23 mouse cellular contexts compared by ENCODE assay signal in the genomic region with DNA sequence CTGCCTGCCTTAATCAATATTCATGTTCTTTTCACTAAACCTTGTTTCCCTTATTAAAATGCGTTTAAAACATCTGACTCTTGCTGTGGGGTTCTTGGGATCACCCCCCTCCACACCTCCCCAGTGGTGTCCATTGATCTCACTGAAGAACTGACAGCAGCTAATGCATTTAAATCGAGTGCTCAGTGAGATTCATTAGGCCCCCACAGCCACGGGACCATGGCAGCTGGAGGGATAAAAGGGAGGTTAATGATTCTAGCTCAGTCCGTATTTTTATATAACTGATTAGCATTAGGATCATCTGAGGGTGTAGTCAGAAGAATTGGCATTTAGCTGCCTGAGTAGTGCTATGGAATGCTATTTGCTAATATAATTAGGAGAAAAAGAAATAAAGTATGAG. TPM values are rescaled to one million over a fixed set of nuclear protein-coding genes. Genes with fewer than 3 reads are reported as not detected.
DNase-seq lines count a peak whose midpoint lies in the region; ATAC-seq and TF ChIP-seq lines count a peak whose summit lies in the region.
"Had no signal": no experiment of that assay in that cellular context is flagged by ENCODE, and none has a peak within 500 bp of the region (broad histone marks: within the 10 kb centered on the region; RNA-seq: fewer than 3 reads in every experiment).

No protein-coding gene starts in this region.

- WGBS in midbrain, embryonic 13.5 days, result 7% methylated on average over 4 of the region's 4 CpGs
- 14% methylated on average over 4 of the region's 4 CpGs for WGBS in neural tube, embryonic 15.5 days

- intact Hi-C loops in left cerebral cortex, postnatal 10 days (cut with DNase I), result no loop called here

- peak; percentile 86 for ATAC-seq in midbrain, embryonic 13.5 days
- no peak for ATAC-seq in neural tube, embryonic 15.5 days (ENCODE audit: low FRiP score)
- ATAC-seq: activated CD4-positive, CD25-positive, alpha-beta regulatory T cell, adult 4 months; intestine, postnatal 0 days; Patski had no signal

- peak; percentile 17 for DNase-seq in embryo, embryonic 11 days
- DNase-seq in embryo, embryonic 10.5 days (ENCODE audit: low spot score), result no peak
- no peak for DNase-seq in layer of hippocampus, adult 2 months (ENCODE audit: low spot score in 2 of 2)
- no peak for DNase-seq in layer of hippocampus, postnatal 36 days
- DNase-seq in left cerebral cortex, postnatal 10 days (ENCODE audit: extremely low spot score in 1 of 2, low spot score in 2 of 2), result no peak
- DNase-seq in ovary, postnatal 10 days (ENCODE audit: low spot score), result no peak
- DNase-seq: adrenal gland, postnatal 14 days; cerebellum, adult 11-12 months; cerebellum, postnatal 14 days; gastrocnemius, postnatal 25 days; thymus, postnatal 14 days had no signal

- no peak overlapping the region for H3K4me3 ChIP-seq in layer of hippocampus, adult 2 months
- H3K4me3 ChIP-seq in midbrain, embryonic 13.5 days (replicated peaks), result no peak overlapping the region
- H3K4me3 ChIP-seq in neural tube, embryonic 15.5 days (replicated peaks), result no peak overlapping the region
- H3K4me3 ChIP-seq: embryonic facial prominence, embryonic 15.5 days; forebrain, embryonic 10.5 days; hindbrain, embryonic 15.5 days; lung, embryonic 15.5 days had no signal

- peaks cover 11% of the 10 kb centered on the region; the same call in 1 of the 2 replicates for H3K36me3 ChIP-seq in midbrain, embryonic 13.5 days
- H3K36me3 ChIP-seq in neural tube, embryonic 15.5 days, result no peaks in the 10 kb centered on the region
- H3K36me3 ChIP-seq: hindbrain, embryonic 15.5 days had no signal

- no peak for TF ChIP-seq CTCF in layer of hippocampus, adult 2 months (conservative IDR thresholded peaks at IDR 0.05)

- H3K27me3 ChIP-seq in midbrain, embryonic 13.5 days, result no peaks in the 10 kb centered on the region
- no peaks in the 10 kb centered on the region for H3K27me3 ChIP-seq in neural tube, embryonic 15.5 days (replicated peaks)
- H3K27me3 ChIP-seq: embryonic facial prominence, embryonic 15.5 days; hindbrain, embryonic 15.5 days; lung, embryonic 15.5 days; Patski had no signal

- H3K4me2 ChIP-seq in midbrain, embryonic 13.5 days (replicated peaks), result no peak overlapping the region
- no peak overlapping the region for H3K4me2 ChIP-seq in neural tube, embryonic 15.5 days
- H3K4me2 ChIP-seq: embryonic facial prominence, embryonic 15.5 days; hindbrain, embryonic 15.5 days; lung, embryonic 15.5 days had no signal

- peak overlapping the region; percentile 23; the same call in 1 of the 2 replicates for H3K27ac ChIP-seq in layer of hippocampus, adult 2 months
- H3K27ac ChIP-seq in midbrain, embryonic 13.5 days, result peak overlapping the region; percentile 53
- H3K27ac ChIP-seq in neural tube, embryonic 15.5 days (replicated peaks), result 0 out of 2 replicates have a peak overlapping the region, but pooled peaks have one; percentile 9
- H3K27ac ChIP-seq: embryonic facial prominence, embryonic 15.5 days; forebrain, embryonic 10.5 days; hindbrain, embryonic 15.5 days; liver, embryonic 14.5 days; lung, embryonic 15.5 days; macrophage; stomach, postnatal 0 days had no signal

- no peak overlapping the region for H3K9ac ChIP-seq in midbrain, embryonic 13.5 days (replicated peaks)
- H3K9ac ChIP-seq in neural tube, embryonic 15.5 days (replicated peaks), result no peak overlapping the region
- H3K9ac ChIP-seq: embryonic facial prominence, embryonic 15.5 days; hindbrain, embryonic 15.5 days; liver, embryonic 14.5 days; lung, embryonic 15.5 days had no signal

- peaks cover 14% of the 10 kb centered on the region for H3K4me1 ChIP-seq in midbrain, embryonic 13.5 days (replicated peaks)
- peaks cover 10% of the 10 kb centered on the region; the same call in 1 of the 2 replicates for H3K4me1 ChIP-seq in neural tube, embryonic 15.5 days
- H3K4me1 ChIP-seq: embryonic facial prominence, embryonic 15.5 days; lung, embryonic 15.5 days had no signal

- no peaks in the 10 kb centered on the region for H3K9me3 ChIP-seq in midbrain, embryonic 13.5 days
- H3K9me3 ChIP-seq in neural tube, embryonic 15.5 days (replicated peaks), result no peaks in the 10 kb centered on the region
- H3K9me3 ChIP-seq: embryonic facial prominence, embryonic 15.5 days; forebrain, embryonic 10.5 days; hindbrain, embryonic 15.5 days; lung, embryonic 15.5 days had no signal

RNA-seq across cellular contexts. Expression of a gene that starts 41.2 kb away (rescaled TPM):
- total RNA-seq in layer of hippocampus, adult 2 months (2021), result 10 to 100 TPM; 33.5 to 35.0 TPM
- total RNA-seq in layer of hippocampus, postnatal 36 days (2021), result 10 to 100 TPM; 37.2 to 37.5 TPM
- 50.6 and 54.2 TPM in 2 replicates for polyA plus RNA-seq in midbrain, embryonic 13.5 days (2015; fragmentation: Nextera tagmentation; extraction: Ambion mirVana)
- 47.7 and 50.7 TPM in 2 replicates for polyA plus RNA-seq in neural tube, embryonic 15.5 days (2015; fragmentation: Nextera tagmentation; extraction: Ambion mirVana)
- total RNA-seq in left cerebral cortex, postnatal 10 days (2021), result 10 to 100 TPM; 33.4 to 38.5 TPM
